Mouse (Mus musculus) heart, postnatal 4 days (tissue): Measurements from ENCODE around the gene Smarcad1. TPM values are rescaled to one million over a fixed set of nuclear protein-coding genes. Genes with fewer than 3 reads are reported as not detected.

Source experiments
- DNase-seq: peaks from one replicate; pipeline ENCODE4 v3.0.0; 2021
- total RNA-seq, 2 experiments: library from RNA; stranded (reverse); gene quantifications; 2 replicates each; pipeline ENCODE4 v1.2.3; 2021

Gene Smarcad1
- total RNA-seq, 2 experiments from 2014 or later: 35.9 to 41.7 TPM

GRCm38 (mm10) chr6:65114902-65115301, 72.5 kb downstream of the Smarcad1 start:
- DNase-seq: no peak

GRCm38 (mm10) chr6:65117540-65117939, 75.2 kb downstream of the Smarcad1 start:
- DNase-seq: no peak

GRCm38 (mm10) chr6:65126074-65126726, 83.8 kb downstream of the Smarcad1 start:
- DNase-seq: peak; percentile 68

GRCm38 (mm10) chr6:65132376-65132775, 90.0 kb downstream of the Smarcad1 start:
- no peak for DNase-seq

GRCm38 (mm10) chr6:65137802-65138201, 95.4 kb downstream of the Smarcad1 start:
- DNase-seq: no peak

- no peak for DNase-seq
Observed at GRCm38 (mm10) chr6:65138243-65138642, 95.9 kb downstream of the Smarcad1 start.

GRCm38 (mm10) chr6:65140082-65140749, 97.8 kb downstream of the Smarcad1 start:
- no peak for DNase-seq

- no peak for DNase-seq
Observed at GRCm38 (mm10) chr6:65140750-65141243, 98.4 kb downstream of the Smarcad1 start.

GRCm38 (mm10) chr6:65142316-65142715, 99.9 kb downstream of the Smarcad1 start:
- no peak for DNase-seq

- no peak for DNase-seq
Observed at GRCm38 (mm10) chr6:65144621-65145205, 102.3 kb downstream of the Smarcad1 start, which contains the start of gene Hpgds. Gene Hpgds, minus strand, starts transcription at chr6:65144908.

GRCm38 (mm10) chr6:65146363-65146762, 104.0 kb downstream of the Smarcad1 start:
- no peak for DNase-seq

- no peak for DNase-seq
Observed at GRCm38 (mm10) chr6:65150703-65151102, 108.3 kb downstream of the Smarcad1 start.

GRCm38 (mm10) chr6:65153570-65153969, 111.2 kb downstream of the Smarcad1 start:
- no peak for DNase-seq

GRCm38 (mm10) chr6:65157042-65157441, 114.7 kb downstream of the Smarcad1 start:
- no peak for DNase-seq

- DNase-seq: no peak
Observed at GRCm38 (mm10) chr6:65159381-65159942, 117.1 kb downstream of the Smarcad1 start.

GRCm38 (mm10) chr6:65164137-65164536, 121.8 kb downstream of the Smarcad1 start:
- no peak for DNase-seq

- DNase-seq: no peak
Observed at GRCm38 (mm10) chr6:65164977-65165376, 122.6 kb downstream of the Smarcad1 start.

Other genes starting within 250 kb of the Smarcad1 start
- 1 to 10 TPM; 1.0 to 1.1 TPM for gene Hpgds, start 102.3 kb downstream of the Smarcad1 start, total RNA-seq